Mouse (Mus musculus) heart, embryonic 11.5 days (tissue): ENCODE measurements at regions not wholly inside any gene's neighbourhood (a gene's known extent, or its start where the extent isn't known, plus 50 kb on each side); places are given as distances from the start of the nearest gene placed in this dataset.

ENCODE experiments used
- ATAC-seq: fragments of 200-750 bp; cut with Nextera tagmentation; replicated peaks from 2 replicates; pipeline ENCODE4 v1.8.0; 2017; ENCODE audit warnings: moderate library complexity; ENCODE audit not compliant: insufficient number of reproducible peaks, low FRiP score, low TSS enrichment
- H3K27ac ChIP-seq: fragments of 300-500 bp; sonication (generic); 2 replicates; pipeline ENCODE4 v1.5.1; 2014; ENCODE audit warnings: mild to moderate bottlenecking, low read depth, low read length
- H3K27me3 ChIP-seq: fragments of 300-500 bp; sonication (generic); 2 replicates; pipeline ENCODE4 v1.6.1; 2014; ENCODE audit warnings: mild to moderate bottlenecking, low read length, mixed read lengths; ENCODE audit not compliant: control insufficient read depth, insufficient read depth
- H3K36me3 ChIP-seq: fragments of 300-500 bp; sonication (generic); 2 replicates; pipeline ENCODE4 v1.6.1; 2014; ENCODE audit warnings: mild to moderate bottlenecking, low read length, moderate library complexity, mixed read lengths; ENCODE audit not compliant: control insufficient read depth, insufficient read depth
- H3K4me1 ChIP-seq: fragments of 300-500 bp; sonication (generic); 2 replicates; pipeline ENCODE4 v1.6.1; 2014; ENCODE audit warnings: low read length; ENCODE audit not compliant: control insufficient read depth, insufficient read depth
- H3K4me2 ChIP-seq: fragments of 300-500 bp; sonication (generic); 2 replicates; pipeline ENCODE4 v1.6.1; 2014; ENCODE audit warnings: mild to moderate bottlenecking, moderate library complexity
- H3K4me3 ChIP-seq: fragments of 300-500 bp; sonication (generic); 2 replicates; pipeline ENCODE4 v1.5.1; 2014; ENCODE audit warnings: low read depth, low read length
- H3K9ac ChIP-seq: fragments of 300-500 bp; sonication (generic); 2 replicates; pipeline ENCODE4 v1.6.1; 2014; ENCODE audit warnings: mild to moderate bottlenecking, low read depth, low read length, moderate library complexity
- H3K9me3 ChIP-seq: fragments of 300-500 bp; sonication (generic); replicated peaks from 2 replicates; pipeline ENCODE4 v1.6.1; 2016; ENCODE audit warnings: low read length; ENCODE audit not compliant: control insufficient read depth
- WGBS: fragments of 180-500 bp; shearing (Covaris S2); extraction: QIAGEN DNeasy Blood & Tissue Kit; methylation state at CpG from one replicate; pipeline ENCODE4 v1.1.7; 2014; ENCODE audit not compliant: insufficient replicate concordance; 5-methylcytosine and 5-hydroxymethylcytosine counted together

GRCm38 (mm10) chr3:149220958-149221357 is 230.6 kb upstream of the Adgrl2 start:
- Histone ChIP-seq H3K27ac (no peak overlapping the region), H3K27me3 (no peaks in the 10 kb centered on the region), H3K4me1 (peaks cover 8% of the 10 kb centered on the region), H3K4me2 (no peak overlapping the region), H3K9ac (no peak overlapping the region), H3K36me3 (no peaks in the 10 kb centered on the region), H3K9me3 (no peaks in the 10 kb centered on the region), H3K4me3 (no peak overlapping the region)
- ATAC-seq = no peak
- WGBS = 62% methylated on average over 4 of the region's 4 CpGs

DNA sequence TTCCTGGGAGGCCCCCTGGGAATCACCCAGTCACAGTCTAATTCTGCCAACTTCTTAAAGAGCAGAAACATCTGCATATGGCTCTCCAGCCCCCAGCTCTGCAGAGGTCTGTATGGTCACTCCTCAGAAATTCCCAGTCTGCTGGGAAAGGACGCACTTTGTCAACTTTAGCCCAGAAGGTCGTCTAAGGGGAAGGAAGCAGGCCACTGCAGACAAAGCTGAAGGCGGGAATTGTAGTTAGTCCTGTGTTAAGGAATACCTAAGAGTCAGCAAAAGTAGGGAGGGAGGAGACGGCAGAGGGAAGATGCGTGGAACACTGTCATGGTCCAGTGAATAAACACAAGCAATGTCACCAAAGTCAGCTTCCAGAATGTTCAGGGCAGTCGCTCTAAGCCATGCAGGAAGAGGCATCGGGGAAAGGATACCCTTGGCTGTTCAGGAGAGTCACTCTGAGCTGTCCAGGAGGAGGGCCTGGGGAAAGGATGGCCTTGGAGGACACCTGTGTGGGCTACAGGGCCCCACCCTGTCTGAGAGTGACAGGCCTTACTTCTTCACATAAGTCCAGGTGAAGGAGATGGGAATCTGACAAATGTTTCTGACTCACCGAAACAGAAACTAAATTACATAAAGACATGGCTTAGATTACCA is 230.1 kb upstream of the Adgrl2 start:
- H3K27ac ChIP-seq = peak overlapping the region; percentile 10; the same call in 1 of the 2 replicates

GRCm38 (mm10) chr3:149219381-149220303 is 229.3 kb upstream of the Adgrl2 start:
- Histone ChIP-seq H3K4me1 (peaks cover 8% of the 10 kb centered on the region), H3K9ac (no peak overlapping the region), H3K4me2 (no peak overlapping the region), H3K27me3 (no peaks in the 10 kb centered on the region), H3K36me3 (no peaks in the 10 kb centered on the region), H3K4me3 (no peak overlapping the region), H3K9me3 (no peaks in the 10 kb centered on the region), H3K27ac (no peak overlapping the region)
- 45% methylated on average over 14 of the region's 14 CpGs for WGBS
- no peak for ATAC-seq

More for the DNA sequence above, 230.1 kb upstream of the Adgrl2 start:
- H3K4me1 ChIP-seq = peaks cover 8% of the 10 kb centered on the region
- WGBS = 52% methylated on average over 8 of the region's 8 CpGs
- no peak overlapping the region for H3K4me3 ChIP-seq
- no peak overlapping the region for H3K9ac ChIP-seq
- H3K4me2 ChIP-seq = no peak overlapping the region
- no peaks in the 10 kb centered on the region for H3K27me3 ChIP-seq
- H3K36me3 ChIP-seq = no peaks in the 10 kb centered on the region
- no peaks in the 10 kb centered on the region for H3K9me3 ChIP-seq
- ATAC-seq = no peak

GRCm38 (mm10) chr3:149217916-149218803 is 227.8 kb upstream of the Adgrl2 start:
- Histone ChIP-seq H3K4me3 (no peak overlapping the region), H3K27ac (no peak overlapping the region), H3K9ac (no peak overlapping the region), H3K4me2 (no peak overlapping the region), H3K27me3 (no peaks in the 10 kb centered on the region), H3K9me3 (no peaks in the 10 kb centered on the region), H3K4me1 (peaks cover 8% of the 10 kb centered on the region), H3K36me3 (no peaks in the 10 kb centered on the region)
- ATAC-seq = no peak
- 85% methylated on average over 9 of the region's 9 CpGs for WGBS

DNA sequence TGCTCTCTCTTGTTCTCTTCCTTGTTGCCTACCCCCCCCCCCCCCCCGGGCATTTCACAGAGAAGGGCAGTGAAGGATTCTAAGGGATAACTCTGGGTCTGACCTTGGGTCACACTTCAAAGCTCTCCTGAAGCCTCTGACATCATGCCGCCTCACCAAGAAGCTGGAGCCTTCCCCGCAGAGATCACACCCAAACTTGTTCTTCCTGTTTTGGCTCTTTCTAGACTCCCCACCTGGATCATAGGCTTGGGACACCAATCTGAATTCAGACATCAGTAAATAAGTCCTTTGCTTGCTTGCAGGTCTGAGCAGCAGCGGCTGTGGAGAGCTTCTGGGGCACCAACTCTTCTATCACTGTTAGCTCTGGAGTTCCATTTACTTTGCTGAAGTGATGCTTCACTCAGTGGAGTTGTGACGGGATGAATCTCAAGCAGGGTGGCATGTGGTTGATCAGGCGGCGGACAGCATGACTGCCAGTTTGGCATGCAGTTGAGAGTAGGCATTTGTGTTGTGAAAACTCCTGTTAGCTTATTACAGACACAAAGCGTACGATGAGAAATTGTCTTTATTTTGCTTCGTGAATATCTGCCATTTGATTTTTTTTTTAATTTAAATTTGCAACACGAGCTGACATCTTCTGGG is 226.5 kb upstream of the Adgrl2 start:
- ATAC-seq = no peak
- peaks cover 8% of the 10 kb centered on the region for H3K4me1 ChIP-seq
- no peaks in the 10 kb centered on the region for H3K9me3 ChIP-seq
- no peak overlapping the region for H3K4me3 ChIP-seq
- H3K27ac ChIP-seq = no peak overlapping the region
- H3K36me3 ChIP-seq = no peaks in the 10 kb centered on the region
- no peak overlapping the region for H3K4me2 ChIP-seq
- WGBS = 69% methylated on average over 11 of the region's 11 CpGs
- H3K27me3 ChIP-seq = no peaks in the 10 kb centered on the region
- H3K9ac ChIP-seq = no peak overlapping the region

DNA sequence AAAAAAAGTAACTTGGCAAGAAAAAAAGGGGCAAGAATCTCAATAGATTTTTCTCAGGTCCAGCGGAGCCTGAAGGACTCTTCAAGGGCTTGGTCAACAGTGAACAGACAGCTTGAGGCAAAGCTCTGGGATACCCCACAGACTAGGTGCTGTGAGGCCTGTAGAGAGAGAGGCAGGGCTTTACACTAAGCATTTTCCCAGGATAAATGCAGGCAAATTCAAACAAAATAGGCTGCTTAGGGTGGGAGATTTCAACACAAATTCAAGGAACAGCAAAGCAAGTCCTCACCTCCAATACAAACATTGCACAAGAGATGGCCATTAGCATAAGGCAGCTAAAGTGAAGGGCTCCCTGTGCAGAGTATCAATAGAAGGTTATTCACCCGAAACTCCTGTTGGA is 225.3 kb upstream of the Adgrl2 start:
- no peak overlapping the region for H3K9ac ChIP-seq
- no peaks in the 10 kb centered on the region for H3K36me3 ChIP-seq
- H3K27ac ChIP-seq = no peak overlapping the region
- H3K9me3 ChIP-seq = no peaks in the 10 kb centered on the region
- H3K27me3 ChIP-seq = no peaks in the 10 kb centered on the region
- no peak overlapping the region for H3K4me3 ChIP-seq
- no peak for ATAC-seq
- H3K4me1 ChIP-seq = peaks cover 8% of the 10 kb centered on the region
- no peak overlapping the region for H3K4me2 ChIP-seq
- WGBS = 85% methylated on average over 2 of the region's 2 CpGs

- WGBS = 65% methylated on average over 7 of the region's 7 CpGs
Observed at GRCm38 (mm10) chr3:149211909-149212308, 221.6 kb upstream of the Adgrl2 start.

DNA sequence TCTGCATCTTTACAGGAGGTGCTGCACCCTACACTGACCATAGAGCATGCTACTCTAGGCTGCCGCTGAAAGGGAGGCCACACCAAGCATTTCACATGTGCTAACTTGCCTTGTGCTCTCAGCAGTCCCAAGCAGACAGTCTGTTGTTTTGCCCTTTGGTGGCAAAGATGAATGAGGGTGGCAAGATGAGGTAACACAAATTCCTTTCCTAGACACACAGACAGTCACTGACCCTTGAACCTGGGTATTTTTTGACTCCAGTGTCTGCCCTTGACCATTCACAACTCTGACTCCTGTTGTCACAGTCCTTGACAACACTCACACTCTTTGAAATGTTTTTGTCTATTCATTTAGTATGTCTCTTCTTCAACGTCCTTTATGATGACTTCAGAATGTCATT is 218.9 kb upstream of the Adgrl2 start:
- Histone ChIP-seq H3K9me3 (no peaks in the 10 kb centered on the region), H3K4me3 (no peak overlapping the region), H3K36me3 (no peaks in the 10 kb centered on the region), H3K27ac (no peak overlapping the region), H3K27me3 (no peaks in the 10 kb centered on the region), H3K4me1 (no peaks in the 10 kb centered on the region), H3K4me2 (no peak overlapping the region), H3K9ac (no peak overlapping the region)
- ATAC-seq = no peak
- WGBS = 78% methylated on average over 2 of the region's 2 CpGs

More at GRCm38 (mm10) chr3:149211909-149212308, 221.6 kb upstream of the Adgrl2 start:
- ATAC-seq = no peak
- H3K4me3 ChIP-seq = no peak overlapping the region
- H3K36me3 ChIP-seq = no peaks in the 10 kb centered on the region
- H3K27ac ChIP-seq = no peak overlapping the region
- H3K4me2 ChIP-seq = no peak overlapping the region
- H3K9me3 ChIP-seq = no peaks in the 10 kb centered on the region
- H3K9ac ChIP-seq = no peak overlapping the region
- no peaks in the 10 kb centered on the region for H3K27me3 ChIP-seq
- no peaks in the 10 kb centered on the region for H3K4me1 ChIP-seq
